Mouse (Mus musculus) liver, adult (tissue): ENCODE measurements around the gene Nectin1.

Experiments used
- GATA4 ChIP-seq: IDR thresholded peaks from 2 replicates; pipeline ENCODE4 v1.6.1; 2014; ENCODE audit warnings: mild to moderate bottlenecking, low read length; ENCODE audit not compliant: insufficient replicate concordance

The Nectin1 gene

DNA sequence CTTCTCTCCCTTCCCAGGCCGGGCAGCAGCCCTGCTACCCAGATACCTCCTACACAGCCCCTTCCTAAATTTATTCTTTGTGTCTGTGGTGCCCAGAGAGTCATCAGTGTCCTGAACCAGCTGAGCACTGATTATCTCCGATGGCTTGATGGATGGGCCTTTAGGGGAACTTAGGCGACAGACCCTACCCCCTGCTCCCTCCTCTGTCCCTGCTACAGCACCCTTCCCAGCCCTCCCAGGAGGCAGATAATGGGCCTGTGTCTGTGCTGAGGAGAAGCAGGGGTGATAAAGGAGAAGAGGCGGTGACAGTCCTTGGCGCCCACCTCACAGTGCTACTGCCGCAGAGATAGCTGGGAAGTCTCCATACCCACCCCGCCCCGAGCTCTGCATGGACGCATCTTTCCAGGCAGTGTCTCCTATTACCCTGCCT, 11.0 kb downstream of the Nectin1 start:
- TF ChIP-seq GATA4 = no peak

DNA sequence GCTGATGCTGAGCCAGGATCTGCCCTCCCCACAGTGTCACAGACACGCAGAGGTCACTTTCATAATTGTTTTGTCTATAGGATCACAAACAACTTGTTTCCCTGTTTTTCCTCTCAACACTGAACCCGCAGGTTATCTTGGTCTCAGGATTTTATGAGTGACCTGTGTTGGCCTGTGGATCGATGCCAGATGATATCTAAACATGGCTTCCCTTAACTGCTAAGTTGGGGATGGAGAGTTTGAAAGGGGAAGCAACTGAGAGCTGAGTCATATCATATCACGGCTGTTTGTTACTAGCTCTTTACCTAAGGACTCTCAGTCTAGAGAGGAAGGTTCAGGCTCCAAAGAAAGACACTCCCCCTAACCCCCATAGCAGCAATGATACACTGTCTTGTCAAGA, 11.7 kb downstream of the Nectin1 start:
- no peak for TF ChIP-seq GATA4

DNA sequence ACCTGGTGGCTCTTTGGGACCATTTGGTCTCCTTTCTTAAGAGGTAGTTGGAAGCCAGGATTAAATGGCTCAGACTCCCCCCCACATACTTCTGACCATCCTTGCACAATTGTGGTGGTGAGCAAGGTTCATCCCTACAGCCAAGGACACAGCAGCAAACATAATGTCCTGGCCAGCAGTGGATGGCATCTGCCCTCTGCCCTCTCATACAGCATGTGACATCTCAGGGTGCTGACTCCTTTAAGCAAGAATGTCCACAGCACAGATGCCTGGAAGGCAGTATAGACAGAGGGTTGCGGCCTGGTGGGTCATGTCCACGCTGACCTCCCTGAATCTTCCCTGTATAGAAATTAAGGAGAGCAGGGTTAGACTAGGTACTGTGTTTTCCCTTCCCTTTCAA, 12.1 kb downstream of the Nectin1 start:
- no peak for TF ChIP-seq GATA4

DNA sequence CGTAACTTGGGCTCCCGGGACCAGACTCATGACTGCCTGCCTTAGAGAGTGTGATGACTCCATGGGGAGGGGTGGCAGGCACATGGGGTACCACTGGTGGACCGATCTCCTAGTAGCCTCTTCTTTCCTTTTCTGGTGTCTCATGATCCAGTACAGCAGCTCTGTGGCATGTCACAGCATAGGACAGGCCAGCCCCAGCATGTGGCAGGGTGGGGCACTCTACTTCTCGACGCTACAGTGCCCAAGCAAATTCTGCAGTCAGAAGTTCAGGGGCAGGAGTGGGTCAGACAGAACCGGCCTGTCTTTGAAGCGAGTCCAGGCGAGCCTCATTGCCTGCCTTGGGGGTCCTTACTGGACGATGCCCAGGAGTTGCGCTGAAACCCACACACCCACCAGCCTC, 13.4 kb downstream of the Nectin1 start:
- no peak for TF ChIP-seq GATA4

DNA sequence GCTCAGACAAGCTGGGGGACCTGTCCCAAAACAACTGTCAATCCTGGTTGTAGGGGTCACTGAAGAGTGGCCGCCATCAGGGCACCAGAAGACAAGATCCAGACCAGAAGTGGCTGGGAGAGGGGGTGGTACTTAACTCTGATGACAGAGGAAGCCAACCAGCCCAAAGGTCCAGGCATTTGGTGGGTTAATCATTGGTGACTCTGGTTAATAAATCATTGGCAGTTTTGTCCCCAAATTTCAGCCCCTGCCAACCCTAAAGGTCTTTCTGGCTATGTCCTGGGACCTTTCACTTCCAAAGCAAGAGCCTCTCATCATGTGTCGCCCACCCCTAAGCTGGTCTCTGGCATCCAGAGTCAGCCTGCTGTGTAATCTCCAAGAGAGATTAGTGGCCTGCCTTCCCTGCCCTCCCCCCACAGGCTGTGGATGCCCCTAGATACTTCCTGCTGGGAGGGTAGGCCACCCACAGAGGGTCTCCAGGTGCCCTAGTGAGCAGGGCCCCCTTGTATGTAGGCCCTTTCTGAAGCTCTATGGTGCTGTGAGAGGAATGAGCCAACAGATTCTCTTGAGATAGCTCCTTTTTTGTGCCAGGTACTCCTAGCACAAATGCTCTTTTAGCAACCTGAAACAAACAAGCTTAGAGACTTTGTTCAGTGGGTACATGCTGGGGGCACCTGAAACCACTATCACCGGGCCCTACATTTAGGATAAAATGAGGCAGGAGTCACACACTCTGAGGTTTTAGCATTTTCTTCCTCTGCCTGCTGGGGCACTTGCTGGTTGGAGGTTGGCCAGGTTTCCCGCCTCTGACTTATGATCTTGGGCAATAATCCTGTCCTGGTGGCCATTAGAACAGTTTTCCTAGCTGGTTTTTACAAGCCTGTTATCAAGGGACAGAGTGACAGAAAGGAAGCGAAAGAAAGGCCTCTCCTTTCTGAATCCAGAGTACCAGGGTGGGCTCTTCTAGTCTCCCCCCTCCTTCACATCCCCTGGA, 14.5 kb downstream of the Nectin1 start:
- TF ChIP-seq GATA4 = no peak

DNA sequence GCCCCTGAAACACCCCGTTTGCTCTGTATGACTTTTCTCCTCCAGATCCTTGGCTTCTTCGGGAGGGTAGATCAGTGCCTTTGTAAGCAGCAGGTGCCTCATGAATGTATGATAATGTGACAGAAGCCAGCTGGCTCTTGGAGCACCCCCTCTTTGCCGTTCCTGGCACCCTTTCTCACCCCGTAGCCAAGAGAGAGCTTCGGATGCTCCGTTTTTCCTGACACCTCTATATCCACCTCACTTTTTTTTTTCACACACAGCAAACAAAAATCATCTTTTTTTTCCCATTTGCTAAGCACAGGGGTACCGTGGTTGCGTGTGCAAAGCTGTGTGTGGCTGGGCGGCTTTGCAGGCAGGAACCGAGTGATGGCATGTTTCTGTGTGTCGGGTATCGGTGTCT, 16.3 kb downstream of the Nectin1 start:
- TF ChIP-seq GATA4 = no peak

DNA sequence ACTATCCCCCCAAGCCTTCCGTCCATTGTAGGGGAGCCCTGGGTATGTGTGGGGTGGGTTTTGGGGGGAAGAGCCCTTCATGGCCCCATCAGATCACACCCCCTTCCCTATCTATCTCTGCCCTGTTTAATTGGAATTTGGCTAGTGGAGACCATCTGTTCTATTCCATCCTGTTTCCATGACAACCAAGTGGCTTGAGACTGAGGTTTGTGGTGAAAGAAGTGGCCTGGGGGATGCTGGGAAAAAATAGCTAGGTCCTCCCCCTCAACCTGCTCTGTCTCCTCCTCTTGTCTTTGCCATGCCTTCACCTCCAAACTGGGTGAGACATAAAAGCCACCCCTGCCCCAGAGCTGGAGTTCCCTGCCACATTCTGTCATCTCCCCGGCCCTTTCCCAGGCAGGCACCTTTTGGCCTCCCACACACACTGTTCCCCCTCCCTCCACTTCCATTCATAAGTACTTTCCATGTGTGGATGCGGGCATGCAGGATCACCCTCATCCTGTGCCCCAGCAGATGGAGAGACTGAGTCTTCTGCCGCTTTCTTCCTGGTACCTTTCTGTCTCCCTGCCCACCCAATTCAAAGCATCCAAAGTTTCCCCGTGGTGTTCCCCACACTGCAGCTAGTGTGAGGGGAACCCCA, 17.5 kb downstream of the Nectin1 start:
- TF ChIP-seq GATA4 = no peak

- no peak for TF ChIP-seq GATA4
These were observed 18.2 kb downstream of the Nectin1 start for GRCm38 (mm10) chr9:43761941-43762340.

DNA sequence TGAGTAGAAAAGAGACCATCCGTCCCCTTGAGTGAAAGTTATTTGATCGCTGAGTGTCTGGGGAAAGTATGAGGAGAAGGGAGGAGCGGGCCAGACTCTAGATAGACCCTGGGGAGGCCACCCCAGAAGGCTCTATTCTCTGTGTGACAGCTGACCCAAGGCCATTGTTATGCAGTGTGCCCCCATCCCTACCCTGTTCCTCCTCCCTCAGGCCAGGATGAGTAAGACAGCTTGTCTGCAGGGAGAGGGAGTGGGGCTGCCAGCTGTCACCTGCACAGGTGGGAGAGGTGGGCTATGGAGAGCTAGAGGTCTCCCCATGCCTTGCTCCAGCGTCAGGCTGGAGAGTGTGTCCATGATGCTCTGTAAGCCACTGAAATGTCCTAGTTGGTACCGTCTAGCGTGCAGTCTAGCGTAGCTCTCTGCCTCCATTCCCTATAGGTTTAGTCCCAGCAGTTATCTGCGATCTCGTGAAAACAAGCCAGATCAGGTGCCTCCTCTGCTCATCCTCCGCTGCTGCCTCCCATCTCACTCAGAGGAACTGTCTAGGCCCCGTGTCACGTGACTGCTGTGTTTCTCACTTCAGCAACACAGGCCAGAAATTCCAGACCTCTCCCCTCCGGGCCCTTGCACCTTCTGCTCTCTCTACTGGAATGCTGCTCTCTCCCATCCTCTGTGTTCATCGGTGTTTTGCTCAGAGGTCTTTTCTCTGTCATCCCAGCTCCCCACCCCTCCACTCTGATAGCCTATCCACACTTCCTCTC, 21.8 kb downstream of the Nectin1 start:
- TF ChIP-seq GATA4 = no peak

- no peak for TF ChIP-seq GATA4
These were observed 25.0 kb downstream of the Nectin1 start for GRCm38 (mm10) chr9:43768779-43769178.

DNA sequence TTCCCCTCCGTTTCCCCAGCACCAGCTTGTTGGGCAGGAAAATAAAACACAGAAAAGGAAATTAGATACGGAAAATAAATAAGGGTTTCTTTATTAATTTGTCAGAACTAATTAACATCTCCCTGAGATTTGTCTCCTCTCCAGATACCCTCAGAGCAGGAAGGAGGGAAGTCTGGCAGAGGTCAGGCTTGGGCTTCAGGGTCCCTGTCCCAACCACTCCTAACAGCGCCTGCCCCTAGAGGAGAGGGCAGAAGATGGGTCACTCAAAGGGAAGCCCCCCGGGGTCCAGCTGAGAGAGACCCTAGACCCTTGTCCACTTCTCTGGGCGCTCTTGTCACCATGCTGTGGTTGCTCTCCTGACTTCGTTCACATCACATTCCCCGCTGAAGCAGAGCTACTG, 25.4 kb downstream of the Nectin1 start:
- no peak for TF ChIP-seq GATA4

- no peak for TF ChIP-seq GATA4
These were observed 26.2 kb downstream of the Nectin1 start for GRCm38 (mm10) chr9:43769940-43770339.

DNA sequence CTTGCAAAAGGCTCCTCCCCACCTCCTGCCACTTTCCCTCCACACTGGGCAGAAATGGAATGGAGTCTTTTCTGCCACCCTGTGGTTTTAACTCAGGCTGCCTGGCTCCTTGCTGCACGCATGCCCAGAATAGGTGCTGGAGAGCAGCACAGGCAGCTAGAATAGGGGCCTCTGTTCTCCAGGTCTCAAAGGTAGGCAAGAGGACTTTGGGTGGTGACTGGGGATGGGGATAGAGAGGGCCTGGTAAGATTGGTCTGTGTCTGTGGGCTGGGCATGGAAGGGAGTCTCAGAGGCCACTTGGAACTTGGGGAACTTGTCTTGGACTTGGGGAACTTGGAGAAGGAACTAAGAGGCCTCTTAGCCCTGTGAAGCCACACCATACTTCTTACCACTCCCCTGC, 27.3 kb downstream of the Nectin1 start:
- no peak for TF ChIP-seq GATA4

DNA sequence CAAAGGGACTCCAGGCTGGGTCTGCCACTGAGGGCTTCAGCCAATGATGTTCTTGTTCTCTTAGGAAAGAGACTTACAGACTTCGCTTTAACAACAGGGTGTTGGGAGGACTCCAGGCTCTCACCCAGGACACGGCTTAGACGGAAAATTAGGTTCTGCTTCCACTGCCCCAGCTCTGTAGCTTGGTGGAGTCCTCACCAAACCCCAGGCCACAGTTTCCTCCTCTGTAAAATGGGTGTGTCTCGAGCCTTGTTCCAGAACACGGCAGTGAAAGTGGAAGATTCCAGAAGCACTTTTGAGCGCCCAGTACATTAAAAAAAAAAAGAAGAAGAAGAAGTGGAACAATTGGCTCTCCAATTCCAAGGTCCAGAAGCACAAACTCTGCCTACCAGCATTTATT, 28.7 kb downstream of the Nectin1 start:
- no peak for TF ChIP-seq GATA4

DNA sequence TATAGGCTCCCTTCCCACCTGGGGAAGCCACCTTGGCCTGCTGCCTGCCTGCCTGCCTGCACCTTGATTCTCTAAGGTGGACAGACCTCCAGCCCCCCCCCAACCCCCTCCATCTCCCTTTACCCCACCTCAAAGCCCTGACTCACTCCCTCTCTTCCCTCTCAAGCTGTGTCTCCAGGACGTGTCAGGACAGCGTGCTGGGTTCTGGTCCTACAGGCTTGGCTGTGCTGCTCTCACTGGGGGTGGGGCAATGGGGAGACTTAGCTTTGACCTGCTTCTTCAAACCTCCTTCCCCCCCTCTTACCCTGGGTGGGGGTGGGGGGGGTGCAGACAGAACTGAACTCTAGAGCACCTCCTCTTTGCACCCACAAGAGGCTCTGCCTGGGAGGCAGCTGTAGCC, 29.7 kb downstream of the Nectin1 start:
- TF ChIP-seq GATA4 = no peak

GRCm38 (mm10) chr9:43774427-43774826, 30.6 kb downstream of the Nectin1 start:
- no peak for TF ChIP-seq GATA4

DNA sequence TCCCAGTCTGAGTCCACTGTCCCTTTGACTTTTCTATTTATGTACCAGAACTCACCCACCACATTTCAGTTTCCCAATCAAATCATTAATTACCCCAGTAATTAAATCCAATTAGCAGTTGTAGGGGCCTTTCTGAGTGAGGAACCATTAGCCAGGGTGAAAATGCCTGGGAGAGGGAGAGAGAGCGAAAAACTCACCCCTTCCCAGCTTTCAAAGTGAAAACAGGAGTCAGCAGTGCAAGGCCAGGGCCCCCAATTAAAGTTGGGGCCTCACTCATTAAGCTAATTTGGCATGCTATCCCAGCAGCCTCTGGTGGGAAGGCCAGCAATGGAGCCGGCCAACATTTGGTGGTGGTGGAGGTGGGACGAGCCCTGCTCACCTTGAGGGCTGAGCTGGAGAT, 32.4 kb downstream of the Nectin1 start:
- TF ChIP-seq GATA4 = no peak
